Mouse (Mus musculus): ENCODE measurements around the gene Zfp791.

DNA sequence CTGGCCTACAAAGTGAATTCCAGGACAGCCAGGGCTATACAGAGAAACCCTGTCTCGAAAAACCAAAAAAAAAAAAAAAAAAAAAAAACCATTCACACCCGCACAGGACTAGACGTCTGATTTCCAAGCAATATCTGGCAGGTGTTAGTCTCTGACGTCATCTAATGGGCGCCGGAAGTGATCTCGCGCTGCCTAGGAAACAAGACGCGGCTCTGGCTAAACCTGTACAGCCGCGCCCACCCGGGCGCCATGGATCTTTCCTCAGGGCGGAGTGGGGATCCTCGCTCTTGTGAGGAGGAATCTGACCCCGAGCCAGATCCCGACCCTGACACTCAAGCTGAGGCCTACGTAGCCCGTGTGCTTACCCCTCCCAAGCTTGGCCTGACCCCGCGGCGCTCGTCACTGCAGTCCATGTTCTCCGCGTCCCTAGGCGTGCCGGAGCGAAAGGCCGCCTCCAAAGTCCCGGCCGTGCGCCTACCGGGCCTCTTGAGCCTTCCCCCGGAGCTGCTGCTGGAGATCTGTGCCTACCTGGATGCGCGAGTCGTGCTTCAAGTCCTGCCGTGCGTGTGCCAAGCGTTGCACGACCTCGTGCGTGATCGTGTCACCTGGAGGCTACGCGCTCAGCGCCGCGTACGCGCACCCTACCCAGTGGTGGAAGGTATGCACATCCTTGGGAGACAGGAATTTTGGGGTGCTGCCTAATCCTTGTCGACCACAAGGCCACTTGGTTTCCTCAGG is 62.8 kb downstream of the Zfp791 start, which contains the start of gene Fbxw9:
- no peak for TF ChIP-seq MAFK (IDR thresholded peaks at IDR 0.05; ENCODE audit: insufficient read depth, low read depth, low read length)
- TF ChIP-seq HCFC1 (IDR thresholded peaks at IDR 0.05; ENCODE audit: borderline replicate concordance, insufficient read depth, low read length) = peak; percentile 82
- no peak for TF ChIP-seq ZNF384 (IDR thresholded peaks at IDR 0.05; ENCODE audit: low read depth, low read length)
- TF ChIP-seq ZC3H11A (IDR thresholded peaks at IDR 0.05; ENCODE audit: borderline replicate concordance, low read depth, low read length) = no peak
